Mouse (Mus musculus) E14TG2a.4 (cell line): ENCODE data around the gene Pole.

ENCODE experiments used
- CTCF ChIP-seq: conservative IDR thresholded peaks from 2 replicates; pipeline ENCODE4 v1.5.1; 2014; ENCODE audit warnings: low read length
- NANOG ChIP-seq: IDR thresholded peaks from 2 replicates; pipeline ENCODE4 v1.6.1; 2014; ENCODE audit warnings: borderline replicate concordance, low read length, mixed read lengths
- POU5F1 ChIP-seq: IDR thresholded peaks from 2 replicates; pipeline ENCODE4 v1.6.1; 2014; ENCODE audit warnings: low read length, borderline replicate concordance

GRCm38 (mm10) chr5:110330508-110330907 is 44.4 kb downstream of the Pole start:
- no peak for TF ChIP-seq CTCF
- no peak for TF ChIP-seq NANOG
- TF ChIP-seq POU5F1 = no peak
